Mouse (Mus musculus): ENCODE data around the gene Gm49387. TPM values are rescaled to one million over a fixed set of nuclear protein-coding genes. Genes with fewer than 3 reads are reported as not detected.

Gene Gm49387
- not detected in 2 replicates for polyA plus RNA-seq (2012)

GRCm38 (mm10) chr14:31640346-31640889 is at the start of gene Gm49387:
TSS of gene Gm49387 (minus strand) at chr14:31640878.

GRCm38 (mm10) chr14:31640890-31641505 is 320 bp upstream of the Gm49387 start, which contains the start of the genes Btd and Hacl1:
TSS of gene Btd (plus strand) at chr14:31641028.
TSS of gene Hacl1 (minus strand) at chr14:31641286.

GRCm38 (mm10) chr14:31591243-31591642 is 49.4 kb downstream of the Gm49387 start, which contains the start of gene Colq:
TSS of gene Colq (minus strand) at chr14:31591343.

Other genes with a start within 250 kb of the Gm49387 start
- 8.4 and 10.5 TPM in 2 replicates for gene Sh3bp5, start 204.8 kb downstream of the Gm49387 start, polyA plus RNA-seq (2012)
- 190 and 197 TPM in 2 replicates for gene Eaf1, start 146.5 kb downstream of the Gm49387 start, polyA plus RNA-seq (2012)
- gene Mettl6, start 145.8 kb downstream of the Gm49387 start, polyA plus RNA-seq (2012) = 4.2 TPM in 2 replicates
- 0.11 and 0.25 TPM in 2 replicates for gene Colq, start 49.5 kb downstream of the Gm49387 start, polyA plus RNA-seq (2012)
- 4.8 and 6.4 TPM in 2 replicates for gene Btd, start 150 bp upstream of the Gm49387 start, polyA plus RNA-seq (2012)
- gene Hacl1, start 408 bp upstream of the Gm49387 start, polyA plus RNA-seq (2012) = 1.7 and 2.7 TPM in 2 replicates
- 3.9 and 5.1 TPM in 2 replicates for gene Ankrd28, start 189.8 kb upstream of the Gm49387 start, polyA plus RNA-seq (2012)

All from megakaryocyte-erythroid progenitor cell, adult 5 weeks (primary cell).